Mouse (Mus musculus) neutrophil, adult 65 days (primary cell): ENCODE data around the gene Slc6a13. TPM values are rescaled to one million over a fixed set of nuclear protein-coding genes. Genes with fewer than 3 reads are reported as not detected.

Experiments
- total RNA-seq: library from RNA; stranded (reverse); gene quantifications from 2 replicates; pipeline ENCODE4 v1.2.4, GENCODE M21; 2023

The Slc6a13 gene
- total RNA-seq: 2.0 and 3.2 TPM in 2 replicates

DNA sequence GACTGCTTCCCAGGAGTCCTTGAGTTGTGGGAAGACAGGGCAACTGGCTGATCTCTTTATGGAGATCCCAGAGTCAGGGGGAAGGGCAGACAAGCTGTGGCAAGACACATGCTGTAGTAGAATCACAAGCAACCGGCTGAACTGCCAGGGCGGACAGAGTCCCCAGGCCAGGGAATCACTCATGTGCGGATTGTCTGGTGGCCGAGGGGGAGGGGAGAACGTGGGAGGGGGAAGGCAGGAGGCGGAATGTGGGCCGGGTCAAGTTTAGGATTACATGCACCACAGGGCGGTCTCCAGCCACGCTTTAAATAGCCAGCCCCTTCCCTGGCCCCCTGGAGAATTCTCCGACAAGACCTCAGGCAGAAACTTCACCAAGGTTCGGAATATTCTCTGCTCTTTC lies at the start of gene Slc6a13:
Gene Slc6a13, plus strand, starts transcription at position 274 of the 400 bp plus-strand sequence.

DNA sequence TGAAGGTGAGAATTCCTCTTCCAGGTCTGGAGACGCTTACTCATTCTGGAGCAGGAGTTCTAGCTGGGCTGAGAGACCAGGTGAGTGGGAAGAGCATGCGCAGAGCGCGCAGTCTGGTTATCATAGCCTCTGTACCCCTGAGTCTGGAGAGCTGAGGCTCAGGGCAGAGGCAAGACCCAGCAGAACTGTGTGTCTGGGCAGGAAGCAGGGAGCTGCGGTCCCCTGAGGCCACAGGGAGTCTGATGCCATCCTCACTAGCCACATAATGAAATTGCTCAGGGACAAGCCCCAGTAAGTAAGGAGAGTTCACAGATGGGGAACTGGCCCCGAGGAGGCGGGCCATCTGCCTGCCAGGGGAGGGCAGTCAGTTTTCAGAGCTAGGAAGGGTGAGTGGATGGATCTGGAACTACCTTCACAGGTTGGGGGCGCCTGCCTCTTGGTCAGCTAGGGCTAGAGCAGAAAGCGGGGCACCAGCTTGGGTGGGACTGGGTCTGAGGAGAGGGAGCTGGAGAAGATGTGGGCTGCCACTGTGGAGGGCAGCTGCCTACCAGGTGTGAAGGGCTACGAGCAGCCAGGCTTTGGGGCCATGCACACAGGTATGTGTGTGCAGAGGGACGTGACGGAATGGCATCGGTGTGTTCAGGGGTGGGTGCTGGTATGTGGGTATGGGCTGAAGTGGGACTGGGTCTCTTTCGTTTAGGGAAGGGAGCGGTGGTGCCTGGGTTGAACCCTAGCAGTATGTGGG lies 43.2 kb downstream of the Slc6a13 start, which contains the start of gene Slc6a12:
Gene Slc6a12, plus strand, starts transcription at position 51 of the 745 bp plus-strand sequence.

Other genes with a start within 250 kb of the Slc6a13 start
- 5.1 and 8.9 TPM in 2 replicates for gene Mical3, start 169.2 kb upstream of the Slc6a13 start, total RNA-seq
- gene Pex26, start 116.6 kb upstream of the Slc6a13 start, total RNA-seq: 1.8 and 4.5 TPM in 2 replicates
- gene Tuba8, start 89.5 kb upstream of the Slc6a13 start, total RNA-seq: 7.2 and 8.9 TPM in 2 replicates
- 3.9 and 6.5 TPM in 2 replicates for gene Usp18, start 54.3 kb upstream of the Slc6a13 start, total RNA-seq
- 34.3 and 36.4 TPM in 2 replicates for gene Slc6a12, start 42.8 kb downstream of the Slc6a13 start, total RNA-seq
- not detected in 2 replicates for gene Iqsec3, start 173.5 kb downstream of the Slc6a13 start, total RNA-seq